Mouse (Mus musculus) gastrocnemius, postnatal 4 days (tissue): ENCODE results near the gene Mrps35. TPM values are rescaled to one million over a fixed set of nuclear protein-coding genes. Genes with fewer than 3 reads are reported as not detected.

Experiments used
- DNase-seq, 2 experiments: peaks; one replicate each; pipeline ENCODE4 v3.0.0; 2021 to 2022; ENCODE audit warnings: low spot score in 2 of 2, mixed read lengths in 2 of 2
- total RNA-seq, 2 experiments: library from RNA; stranded (reverse); gene quantifications; 2 replicates each; pipeline ENCODE4 v1.2.3; 2021

The Mrps35 gene
- total RNA-seq, 2 experiments from 2014 or later: 95.5 to 99.8 TPM

DNA sequence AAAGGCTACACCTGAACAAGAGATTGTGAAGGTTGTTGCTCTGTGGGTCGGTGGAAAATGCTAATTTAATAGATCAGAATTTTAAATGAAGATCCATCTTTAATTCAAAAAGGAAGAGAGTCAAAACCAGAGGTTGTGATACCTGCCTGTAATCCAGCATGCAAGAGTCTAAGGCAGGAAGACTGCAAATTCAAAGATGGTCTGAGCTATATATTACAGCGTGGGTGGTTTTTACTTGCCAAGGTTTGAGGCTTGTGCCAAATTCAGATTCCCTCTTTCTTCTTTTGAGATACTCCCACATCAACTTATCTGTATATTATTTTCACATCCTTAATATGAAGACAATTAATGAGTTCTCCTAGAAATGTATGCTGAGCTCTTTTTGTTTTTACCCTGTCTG lies 14.2 kb upstream of the Mrps35 start:
- no peak for DNase-seq

- DNase-seq: no peak
These were observed 13.0 kb upstream of the Mrps35 start for GRCm38 (mm10) chr6:147029591-147029990.

DNA sequence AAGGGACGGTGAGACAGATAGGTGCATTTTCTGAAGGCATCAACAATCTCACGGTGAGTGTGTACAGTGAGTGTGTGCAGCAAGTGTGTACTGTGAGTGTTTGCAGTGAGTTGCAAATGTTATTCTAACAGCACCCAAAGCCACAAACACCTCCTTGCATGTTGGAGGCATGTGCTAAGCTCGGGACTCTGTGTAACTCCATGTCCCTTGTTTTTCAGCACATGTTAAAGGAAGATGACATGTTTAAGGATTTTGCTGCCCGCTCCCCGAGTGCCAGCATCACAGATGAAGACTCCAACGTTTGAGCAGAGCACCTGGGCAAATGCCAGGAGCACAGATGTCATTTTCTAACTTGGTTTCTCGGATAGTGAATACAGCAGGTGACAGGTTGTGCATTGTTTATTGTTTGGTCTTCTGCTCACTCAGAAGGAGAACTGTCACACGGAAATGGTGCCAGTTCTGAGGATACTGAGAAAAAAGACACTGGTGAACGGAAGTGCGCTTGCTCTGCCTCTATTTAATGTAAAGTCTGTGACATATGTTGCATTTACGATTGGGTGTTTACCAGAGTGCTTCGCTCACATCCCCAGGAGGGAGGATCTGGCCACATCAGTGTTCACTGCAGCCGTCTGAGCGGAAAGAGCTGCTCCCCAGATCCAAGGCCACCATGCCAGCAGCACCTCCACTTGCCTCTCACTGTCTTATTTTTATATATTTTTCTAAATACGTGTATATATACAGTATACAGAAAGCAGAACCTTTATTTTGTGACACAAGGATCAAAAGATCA lies 12.3 kb upstream of the Mrps35 start:
- DNase-seq: no peak

GRCm38 (mm10) chr6:147032303-147032925 lies 10.2 kb upstream of the Mrps35 start, which contains the start of gene Rep15:
Gene Rep15, plus strand, starts transcription at chr6:147032584.
- no peak for DNase-seq

- no peak for DNase-seq
These were observed 1.1 kb downstream of the Mrps35 start for GRCm38 (mm10) chr6:147043633-147044032.

GRCm38 (mm10) chr6:147049239-147049805 lies 6.8 kb downstream of the Mrps35 start:
- no peak for DNase-seq

- DNase-seq: no peak
These were observed 9.1 kb downstream of the Mrps35 start for GRCm38 (mm10) chr6:147051666-147052065.

GRCm38 (mm10) chr6:147052440-147052839 lies 9.9 kb downstream of the Mrps35 start:
- DNase-seq: no peak

GRCm38 (mm10) chr6:147053785-147054646 lies 11.5 kb downstream of the Mrps35 start:
- DNase-seq: no peak

- no peak for DNase-seq
These were observed 12.9 kb downstream of the Mrps35 start for GRCm38 (mm10) chr6:147055374-147055977.

- DNase-seq: no peak
These were observed 16.8 kb downstream of the Mrps35 start for GRCm38 (mm10) chr6:147059326-147059725.

DNA sequence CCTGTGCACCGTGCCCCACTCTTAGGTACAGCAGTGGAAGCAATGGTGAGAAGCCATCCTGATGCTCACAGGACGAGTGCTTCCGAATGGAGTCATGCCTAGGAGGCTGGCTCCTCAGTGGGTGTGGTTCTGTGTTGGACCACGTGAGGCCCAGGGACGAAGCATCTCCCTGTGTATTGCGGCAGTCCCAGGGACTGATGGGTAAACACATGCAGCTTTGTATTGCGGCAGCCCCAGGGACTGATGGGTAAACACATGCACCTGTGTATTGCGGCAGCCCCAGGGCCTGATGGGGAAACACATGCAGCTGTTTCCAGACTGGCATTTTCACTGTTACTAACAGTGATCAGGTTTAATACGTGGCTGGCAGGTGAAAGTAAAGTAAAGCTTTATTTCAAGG lies 19.1 kb downstream of the Mrps35 start:
- peak in 1 of 2 experiments; percentile 8 for DNase-seq

DNA sequence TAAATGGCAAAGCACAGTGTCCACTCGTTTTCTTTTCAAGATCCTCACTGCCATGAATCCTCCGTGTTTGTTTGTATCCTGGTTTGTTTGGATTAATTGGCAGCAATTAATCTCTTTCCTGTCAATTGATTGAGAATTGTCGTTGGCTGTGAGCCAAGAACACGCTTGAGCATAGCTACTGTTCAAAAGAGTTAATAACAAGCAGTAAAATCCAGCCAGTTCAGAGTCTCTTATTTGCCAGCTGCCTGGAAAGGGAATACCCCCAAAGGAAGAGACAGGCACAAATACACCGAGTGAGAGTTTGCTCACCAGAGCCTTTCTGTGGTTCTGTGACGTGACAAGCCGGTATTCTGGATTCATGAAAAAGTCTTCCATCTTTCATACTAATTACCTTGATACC lies 19.5 kb downstream of the Mrps35 start:
- DNase-seq: peak in 1 of 2 experiments; percentile 4

- no peak for DNase-seq
These were observed 20.1 kb downstream of the Mrps35 start for GRCm38 (mm10) chr6:147062694-147063093.

- no peak for DNase-seq
These were observed 21.8 kb downstream of the Mrps35 start for GRCm38 (mm10) chr6:147064226-147064943.

GRCm38 (mm10) chr6:147064944-147065261 lies 22.3 kb downstream of the Mrps35 start:
- DNase-seq: peak in 1 of 2 experiments; percentile 32

DNA sequence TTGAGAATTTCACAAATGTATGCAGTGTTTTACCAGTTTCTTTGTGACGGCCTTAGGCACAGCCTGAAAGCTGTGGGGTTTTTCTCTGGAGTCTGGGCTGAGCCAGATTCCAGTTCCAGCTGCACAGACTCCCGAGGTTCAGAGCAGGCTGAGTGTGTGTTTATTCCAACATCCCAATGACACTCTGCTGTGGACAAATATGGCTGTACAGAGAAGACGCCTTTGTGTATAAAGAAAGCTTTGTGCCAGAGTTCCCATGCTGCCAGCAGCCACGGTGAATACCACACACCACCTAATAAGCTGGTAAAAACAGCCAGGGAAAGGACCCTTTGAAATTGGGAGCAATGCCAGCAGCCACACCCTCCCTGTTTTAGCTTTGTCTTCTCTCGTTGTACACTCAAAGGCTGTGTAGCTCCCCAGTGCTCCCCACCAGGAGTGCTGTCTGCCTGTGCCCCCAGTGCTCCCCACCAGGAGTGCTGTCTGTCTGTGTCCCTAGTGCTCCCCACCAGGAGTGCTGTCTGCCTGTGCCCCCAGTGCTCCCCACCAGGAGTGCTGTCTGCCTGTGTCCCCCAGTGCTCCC lies 33.3 kb downstream of the Mrps35 start:
- DNase-seq: no peak

DNA sequence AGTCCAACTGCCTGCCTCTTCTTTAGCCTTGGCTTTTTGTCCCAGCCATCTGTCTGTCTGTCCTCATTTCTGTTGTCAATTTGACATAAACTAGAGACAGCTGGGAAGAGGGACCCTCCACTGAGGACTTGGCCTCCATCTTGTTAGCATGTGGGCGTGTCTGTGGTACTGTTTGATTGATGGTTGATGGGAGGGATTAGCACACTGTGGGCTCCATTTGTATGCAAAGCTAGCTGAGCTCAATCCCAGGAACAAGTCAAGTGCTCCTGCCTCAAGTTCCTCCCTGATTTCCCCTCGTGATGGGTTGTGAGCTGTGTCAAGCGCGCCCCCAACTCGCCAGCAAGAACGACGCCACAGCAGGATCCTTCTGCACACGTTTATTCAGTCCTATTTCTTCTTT lies 34.3 kb downstream of the Mrps35 start:
- no peak for DNase-seq

DNA sequence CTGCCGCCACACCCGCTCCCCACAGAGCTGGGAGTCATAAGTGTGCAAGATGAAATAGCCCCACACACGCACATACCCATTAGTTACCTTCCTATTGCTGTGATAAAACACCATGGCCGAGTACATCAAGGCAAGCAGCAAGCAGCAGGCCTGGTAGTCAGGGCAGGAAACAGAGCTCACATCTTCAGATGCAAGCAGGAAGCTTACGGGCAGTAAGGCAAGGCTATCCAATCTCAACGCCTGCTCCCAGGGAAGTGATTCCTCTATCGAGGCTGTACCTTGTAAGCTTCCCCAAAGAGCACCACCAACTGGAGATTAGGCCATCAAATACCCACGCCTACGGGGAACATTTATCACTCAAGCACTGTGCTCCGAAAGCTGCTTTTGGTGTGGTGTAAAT lies 37.4 kb downstream of the Mrps35 start:
- no peak for DNase-seq
